Mouse (Mus musculus): ENCODE data around the gene 1810024B03Rik.

1810024B03Rik gene

GRCm38 (mm10) chr2:127182598-127183381 lies 25.3 kb downstream of the 1810024B03Rik start:
- DNase-seq (ENCODE audit: low spot score), result peak; percentile 81

- peak; percentile 50 for DNase-seq (ENCODE audit: low spot score)
These were observed 41.8 kb downstream of the 1810024B03Rik start for GRCm38 (mm10) chr2:127166261-127166660.

GRCm38 (mm10) chr2:127165675-127166074 lies 42.4 kb downstream of the 1810024B03Rik start:
- no peak for DNase-seq (ENCODE audit: low spot score)

- no peak for DNase-seq (ENCODE audit: low spot score)
These were observed 62.4 kb downstream of the 1810024B03Rik start for GRCm38 (mm10) chr2:127145699-127146098.

GRCm38 (mm10) chr2:127143158-127144063 lies 64.7 kb downstream of the 1810024B03Rik start, which contains the start of gene Itpripl1:
Itpripl1 (minus strand) TSS chr2:127143442.
- peak; percentile 67 for DNase-seq (ENCODE audit: low spot score)

GRCm38 (mm10) chr2:127142577-127143157 lies 65.4 kb downstream of the 1810024B03Rik start:
- DNase-seq (ENCODE audit: low spot score), result no peak

GRCm38 (mm10) chr2:127142031-127142430 lies 66.0 kb downstream of the 1810024B03Rik start:
- no peak for DNase-seq (ENCODE audit: low spot score)

- DNase-seq (ENCODE audit: low spot score), result no peak
These were observed 68.1 kb downstream of the 1810024B03Rik start for GRCm38 (mm10) chr2:127140011-127140410.

- DNase-seq (ENCODE audit: low spot score), result no peak
These were observed 68.5 kb downstream of the 1810024B03Rik start for GRCm38 (mm10) chr2:127139605-127140004.

GRCm38 (mm10) chr2:127139094-127139493 lies 69.0 kb downstream of the 1810024B03Rik start:
- DNase-seq (ENCODE audit: low spot score), result no peak

GRCm38 (mm10) chr2:127138449-127138848 lies 69.6 kb downstream of the 1810024B03Rik start:
- no peak for DNase-seq (ENCODE audit: low spot score)

- DNase-seq (ENCODE audit: low spot score), result no peak
These were observed 70.2 kb downstream of the 1810024B03Rik start for GRCm38 (mm10) chr2:127137838-127138420.

GRCm38 (mm10) chr2:127136979-127137378 lies 71.1 kb downstream of the 1810024B03Rik start:
- no peak for DNase-seq (ENCODE audit: low spot score)
